ENCODE assay signal across 8 mouse cellular contexts in genomic region chr14:54893651-54894181, GRCm38 (mm10). TPM values are rescaled to one million over a fixed set of nuclear protein-coding genes. Genes with fewer than 3 reads are reported as not detected.
DNase-seq lines count a peak whose midpoint lies in the region; ATAC-seq lines count a peak whose summit lies in the region.

No protein-coding gene starts in this region.

- no peaks in the 10 kb centered on the region for H3K9me3 ChIP-seq in intestine, embryonic 14.5 days (ENCODE audit: control insufficient read depth, low read length)

- intact Hi-C loops in left cerebral cortex, postnatal 14 days (cut with DNase I) = no loop called here

- no peaks in the 10 kb centered on the region for H3K27me3 ChIP-seq in intestine, embryonic 14.5 days (replicated peaks; ENCODE audit: control insufficient read depth, insufficient read depth, low read length)

- under 1% methylated on average over 38 of the region's 38 CpGs for whole genome bisulfite sequencing in intestine, embryonic 14.5 days

- peak overlapping the region; percentile 95 for H3K27ac ChIP-seq in intestine, embryonic 14.5 days (ENCODE audit: low read depth)

- H3K9ac ChIP-seq in intestine, embryonic 14.5 days (ENCODE audit: low read length) = peak overlapping the region; percentile 99

- ATAC-seq in intestine, embryonic 14.5 days (replicated peaks; ENCODE audit: low FRiP score, low TSS enrichment, low read depth) = peak; percentile 99

- peak overlapping the region; percentile 57 for H3K4me2 ChIP-seq in intestine, embryonic 14.5 days (ENCODE audit: low read length)

- peaks cover 7% of the 10 kb centered on the region for H3K4me1 ChIP-seq in intestine, embryonic 14.5 days (replicated peaks; ENCODE audit: control insufficient read depth, insufficient read depth, low read length)

- peak overlapping the region; percentile 65 for H3K4me3 ChIP-seq in intestine, embryonic 14.5 days (ENCODE audit: low read depth, low read length)

- DNase-seq in adrenal gland, adult 18-20 months (ENCODE audit: low spot score in 2 of 2) = peak; percentile 91 to 94
- DNase-seq in embryo, embryonic 11 days = peak; percentile 98
- DNase-seq in gastrocnemius, postnatal 25 days = peak; percentile 99
- peak; percentile 96 for DNase-seq in intestine, embryonic 14.5 days (ENCODE audit: low spot score)
- DNase-seq in left cerebral cortex, postnatal 14 days (ENCODE audit: low spot score in 2 of 2) = peak; percentile 98 to 100
- DNase-seq in mesoderm, embryonic 11.5 days (ENCODE audit: low read depth, low spot score) = peak; percentile 99
- peak; percentile 98 to 100 for DNase-seq in right cerebral cortex, postnatal 36 days (ENCODE audit: low spot score in 2 of 2)
- peak; percentile 99 for DNase-seq in yolk sac, embryonic 10.5 days (ENCODE audit: low spot score)

- peaks cover 35% of the 10 kb centered on the region for H3K36me3 ChIP-seq in intestine, embryonic 14.5 days (ENCODE audit: control insufficient read depth, insufficient read depth, low read length)

RNA-seq across cellular contexts. Expression of gene Pabpn1, which starts 1.4 kb away (rescaled TPM):
- 100 to 1,000 TPM; 137 to 177 TPM for total RNA-seq in adrenal gland, adult 18-20 months (2021)
- 10 to 100 TPM; 47.1 to 52.7 TPM for total RNA-seq in gastrocnemius, postnatal 25 days (2021)
- polyA plus RNA-seq in intestine, embryonic 14.5 days (2014; fragmentation: Nextera tagmentation; extraction: Ambion mirVana) = 134 and 148 TPM in 2 replicates
- total RNA-seq in left cerebral cortex, postnatal 14 days (2021) = 100 to 1,000 TPM; 233 to 257 TPM

RNA-seq across cellular contexts. Expression of gene Gm20521, which starts 10.5 kb away (rescaled TPM):
- total RNA-seq in adrenal gland, adult 18-20 months (2021) = 1 to 10 TPM; 1.2 to 3.9 TPM
- total RNA-seq in gastrocnemius, postnatal 25 days (2021) = 1 to 10 TPM; 1.3 to 2.3 TPM
- 0.28 TPM in 1 of 2 replicates, not detected in the other for polyA plus RNA-seq in intestine, embryonic 14.5 days (2014; fragmentation: Nextera tagmentation; extraction: Ambion mirVana)
- 1 to 10 TPM in 1 of 2 experiments, under 1 TPM in 1; 0.40 to 2.1 TPM for total RNA-seq in left cerebral cortex, postnatal 14 days (2021)

RNA-seq across cellular contexts. Expression of gene Bcl2l2, which starts 10.5 kb away (rescaled TPM):
- 10 to 100 TPM; 53.1 to 59.3 TPM for total RNA-seq in adrenal gland, adult 18-20 months (2021)
- 10 to 100 TPM; 21.6 to 24.4 TPM for total RNA-seq in gastrocnemius, postnatal 25 days (2021)
- polyA plus RNA-seq in intestine, embryonic 14.5 days (2014; fragmentation: Nextera tagmentation; extraction: Ambion mirVana) = 5.1 and 5.2 TPM in 2 replicates
- 100 to 1,000 TPM; 104 to 105 TPM for total RNA-seq in left cerebral cortex, postnatal 14 days (2021)

RNA-seq across cellular contexts. Expression of gene Ppp1r3e, which starts 16.4 kb away (rescaled TPM):
- 10 to 100 TPM; 14.2 to 17.2 TPM for total RNA-seq in adrenal gland, adult 18-20 months (2021)
- 1 to 10 TPM; 3.0 to 3.5 TPM for total RNA-seq in gastrocnemius, postnatal 25 days (2021)
- polyA plus RNA-seq in intestine, embryonic 14.5 days (2014; fragmentation: Nextera tagmentation; extraction: Ambion mirVana) = 2.9 and 4.1 TPM in 2 replicates
- 10 to 100 TPM; 18.2 to 19.1 TPM for total RNA-seq in left cerebral cortex, postnatal 14 days (2021)

RNA-seq across cellular contexts. Expression of gene Slc22a17, which starts 19.2 kb away (rescaled TPM):
- 10 to 100 TPM; 36.7 to 43.9 TPM for total RNA-seq in adrenal gland, adult 18-20 months (2021)
- 1 to 10 TPM; 2.4 to 2.5 TPM for total RNA-seq in gastrocnemius, postnatal 25 days (2021)
- polyA plus RNA-seq in intestine, embryonic 14.5 days (2014; fragmentation: Nextera tagmentation; extraction: Ambion mirVana) = 32.4 and 34.2 TPM in 2 replicates
- total RNA-seq in left cerebral cortex, postnatal 14 days (2021) = 100 to 1,000 TPM; 630 to 690 TPM

Comparison
In these comparisons a context has a peak if more than half of its experiments do, and no peak if none do; other contexts are left out.
1. Peak in every context shown above with its lines: DNase-seq, ATAC-seq, H3K4me3 ChIP-seq and H3K27ac ChIP-seq.